ENCODE assay signal across 8 mouse cellular contexts in genomic region chr5:23431948-23432707, GRCm38 (mm10). TPM values are rescaled to one million over a fixed set of nuclear protein-coding genes. Genes with fewer than 3 reads are reported as not detected.
DNase-seq lines count a peak whose midpoint lies in the region; ATAC-seq and TF ChIP-seq lines count a peak whose summit lies in the region.

No protein-coding gene starts in this region.

- H3K4me2 ChIP-seq in heart, embryonic 14.5 days (ENCODE audit: low read length): peak overlapping the region; percentile 97
- peak overlapping the region; percentile 75 for H3K4me2 ChIP-seq in forebrain, embryonic 15.5 days (replicated peaks)
- H3K4me2 ChIP-seq in liver, postnatal 0 days (ENCODE audit: low read depth, low read length): peak overlapping the region; percentile 82

- H3K4me1 ChIP-seq in heart, embryonic 14.5 days (ENCODE audit: control insufficient read depth in 2 of 2, insufficient read depth in 2 of 2, low read length in 2 of 2): peaks cover 1 to 35% of the 10 kb centered on the region in 2 experiments; a peak in 3 of 4 replicates
- H3K4me1 ChIP-seq in ES-E14 (ENCODE audit: control insufficient read depth in 2 of 2, insufficient read depth in 2 of 2, low read length in 2 of 2, poor library complexity in 1 of 2): peaks cover 2 to 12% of the 10 kb centered on the region in 2 experiments; a peak in 3 of 4 replicates
- peaks cover 49% of the 10 kb centered on the region for H3K4me1 ChIP-seq in forebrain, embryonic 15.5 days
- H3K4me1 ChIP-seq in liver, postnatal 0 days (ENCODE audit: insufficient read depth): peaks cover 39% of the 10 kb centered on the region

- peaks cover 5% of the 10 kb centered on the region; the same call in 1 of the 2 replicates for H3K36me3 ChIP-seq in heart, embryonic 14.5 days (ENCODE audit: control insufficient read depth, insufficient read depth, low read length)
- peaks cover 3% of the 10 kb centered on the region for H3K36me3 ChIP-seq in ES-E14 (ENCODE audit: control insufficient read depth, insufficient read depth, low read length, poor library complexity, severe bottlenecking)
- no peaks in the 10 kb centered on the region for H3K36me3 ChIP-seq in forebrain, embryonic 15.5 days
- 0 out of 2 replicates have a peak, but pooled peaks cover 8% of the 10 kb centered on the region for H3K36me3 ChIP-seq in liver, postnatal 0 days (replicated peaks; ENCODE audit: insufficient read depth, low read length)

- no peak for TF ChIP-seq EP300 in liver, postnatal 0 days (IDR thresholded peaks at IDR 0.05; ENCODE audit: low read depth)

- ATAC-seq in heart, embryonic 14.5 days (ENCODE audit: insufficient number of reproducible peaks, insufficient read depth, low FRiP score, low read depth): no peak
- ATAC-seq in forebrain, embryonic 15.5 days (replicated peaks): no peak
- no peak for ATAC-seq in liver, postnatal 0 days

- no peak for DNase-seq in heart, postnatal 4 days
- DNase-seq in ES-E14 (ENCODE audit: low read depth, low spot score): no peak
- DNase-seq in liver, postnatal 0 days: no peak
- DNase-seq in Muller cell, postnatal 12 days (ENCODE audit: inconsistent ontology term): no peak
- DNase-seq in layer of hippocampus, postnatal 10 days (ENCODE audit: low spot score in 2 of 2): no peak
- DNase-seq in cerebellum, adult 8-10 months: no peak

- no peaks in the 10 kb centered on the region for H3K9me3 ChIP-seq in heart, embryonic 14.5 days (ENCODE audit: control insufficient read depth, low read length)
- H3K9me3 ChIP-seq in ES-E14 (ENCODE audit: control insufficient read depth, insufficient read depth, low read depth, low read length): no peaks in the 10 kb centered on the region
- no peaks in the 10 kb centered on the region for H3K9me3 ChIP-seq in forebrain, embryonic 15.5 days
- no peaks in the 10 kb centered on the region for H3K9me3 ChIP-seq in liver, postnatal 0 days (ENCODE audit: low read length)

- H3K27me3 ChIP-seq in heart, embryonic 14.5 days (ENCODE audit: control insufficient read depth, insufficient read depth, low read length): no peaks in the 10 kb centered on the region
- no peaks in the 10 kb centered on the region for H3K27me3 ChIP-seq in forebrain, embryonic 15.5 days
- H3K27me3 ChIP-seq in liver, postnatal 0 days (ENCODE audit: insufficient read depth, low read length): no peaks in the 10 kb centered on the region

- peak overlapping the region; percentile 67 to 93 for H3K4me3 ChIP-seq in heart, embryonic 14.5 days (ENCODE audit: control insufficient read depth in 1 of 2, insufficient read depth in 1 of 2, low read depth in 1 of 2, low read length in 2 of 2)
- H3K4me3 ChIP-seq in ES-E14 (ENCODE audit: insufficient read depth in 1 of 2, low read depth in 1 of 2, low read length in 2 of 2, poor library complexity in 1 of 2, severe bottlenecking in 1 of 2): peak overlapping the region; percentile 89 to 98
- peak overlapping the region; percentile 100 for H3K4me3 ChIP-seq in forebrain, embryonic 15.5 days
- H3K4me3 ChIP-seq in liver, postnatal 0 days (ENCODE audit: low read depth, low read length): peak overlapping the region; percentile 91

- 2% methylated on average over 10 of the region's 10 CpGs for WGBS in heart, embryonic 14.5 days
- under 1% methylated on average over 10 of the region's 10 CpGs for WGBS in forebrain, embryonic 15.5 days
- WGBS in liver, postnatal 0 days (ENCODE audit: insufficient replicate concordance): 2% methylated on average over 10 of the region's 10 CpGs

- in situ Hi-C loops in ES-E14 (cut with MboI; ENCODE audit: low sequenced_read_pairs in 2 of 2, unreplicated experiment in 2 of 2): no loop called here

- peak overlapping the region; percentile 96 to 100 for H3K27ac ChIP-seq in heart, embryonic 14.5 days (replicated peaks in 1 of 2; ENCODE audit: control insufficient read depth in 1 of 2, insufficient read depth in 1 of 2, low read depth in 2 of 2, low read length in 2 of 2)
- peak overlapping the region; percentile 100 for H3K27ac ChIP-seq in ES-E14 (ENCODE audit: insufficient read depth, low read depth, low read length, poor library complexity, severe bottlenecking)
- H3K27ac ChIP-seq in forebrain, embryonic 15.5 days (replicated peaks): peak overlapping the region; percentile 100
- peak overlapping the region; percentile 100 for H3K27ac ChIP-seq in liver, postnatal 0 days (ENCODE audit: low read depth)

- H3K9ac ChIP-seq in heart, embryonic 14.5 days (ENCODE audit: low read length): peak overlapping the region; percentile 100
- H3K9ac ChIP-seq in ES-E14 (ENCODE audit: insufficient read depth, low read depth, low read length, poor library complexity, severe bottlenecking): peak overlapping the region; percentile 100
- peak overlapping the region; percentile 99 for H3K9ac ChIP-seq in forebrain, embryonic 15.5 days (replicated peaks)
- H3K9ac ChIP-seq in liver, postnatal 0 days (replicated peaks): peak overlapping the region; percentile 98

- no peak for TF ChIP-seq CTCF in liver, postnatal 0 days (IDR thresholded peaks at IDR 0.05; ENCODE audit: low read depth)

TF ChIP-seq in ES-E14, 5 proteins besides CTCF, POLR2A, EP300 and RAD21:
- TF ChIP-seq CHD2 (IDR thresholded peaks at IDR 0.05; ENCODE audit: low read depth, low read length) (no peak), ZC3H11A (IDR thresholded peaks at IDR 0.05; ENCODE audit: borderline replicate concordance, low read depth, low read length) (no peak)

RNA-seq across cellular contexts. Expression of gene Kmt2e, which starts 2.1 kb away (rescaled TPM):
- polyA plus RNA-seq in heart, embryonic 14.5 days (2014; fragmentation: Nextera tagmentation; extraction: Ambion mirVana): 61.2 and 63.4 TPM in 2 replicates
- 10 to 100 TPM; 57.0 to 58.4 TPM for total RNA-seq in heart, postnatal 4 days (2021)
- total RNA-seq in ES-E14 (2012; rRNA removed): 9.1 and 19.2 TPM in 2 replicates
- 198 and 206 TPM in 2 replicates for polyA plus RNA-seq in forebrain, embryonic 15.5 days (2015; fragmentation: Nextera tagmentation; extraction: Ambion mirVana)
- 27.5 and 28.5 TPM in 2 replicates for polyA plus RNA-seq in liver, postnatal 0 days (2015; fragmentation: Nextera tagmentation; extraction: Ambion mirVana)
- 100 to 1,000 TPM; 114 to 131 TPM for total RNA-seq in layer of hippocampus, postnatal 10 days (2021)
